Mouse (Mus musculus) G1E-ER4 (cell line): ENCODE results near the gene Rac2. TPM values are rescaled to one million over a fixed set of nuclear protein-coding genes. Genes with fewer than 3 reads are reported as not detected.

Source experiments
- GATA1 ChIP-seq: IDR thresholded peaks from one replicate; pipeline ENCODE4 v1.8.0; 2012; ENCODE audit warnings: low read length, inconsistent platforms
- polyA plus RNA-seq: library from polyadenylated mRNA; stranded (reverse); fragments of >175 nt; gene quantifications from 2 replicates; pipeline ENCODE4 v1.2.3, GENCODE M21; 2012

The Rac2 gene
- polyA plus RNA-seq, 1 experiment = 435 TPM

- TF ChIP-seq GATA1 = no peak
Observed at GRCm38 (mm10) chr15:78541606-78542005, 31.0 kb downstream of the Rac2 start.

- no peak for TF ChIP-seq GATA1
Observed at GRCm38 (mm10) chr15:78541036-78541435, 31.5 kb downstream of the Rac2 start.

GRCm38 (mm10) chr15:78535723-78536421 lies 36.7 kb downstream of the Rac2 start:
- no peak for TF ChIP-seq GATA1

- TF ChIP-seq GATA1 = no peak
Observed at GRCm38 (mm10) chr15:78533346-78533835, 39.2 kb downstream of the Rac2 start.

GRCm38 (mm10) chr15:78532566-78533345 lies 39.8 kb downstream of the Rac2 start:
- no peak for TF ChIP-seq GATA1

- TF ChIP-seq GATA1 = no peak
Observed at GRCm38 (mm10) chr15:78531901-78532469, 40.6 kb downstream of the Rac2 start.

GRCm38 (mm10) chr15:78531451-78531720 lies 41.2 kb downstream of the Rac2 start:
- TF ChIP-seq GATA1 = no peak

- no peak for TF ChIP-seq GATA1
Observed at GRCm38 (mm10) chr15:78530671-78531450, 41.7 kb downstream of the Rac2 start, which contains the start of gene C1qtnf6. Gene C1qtnf6 (minus strand): TSS chr15:78531416.

- no peak for TF ChIP-seq GATA1
Observed at GRCm38 (mm10) chr15:78530141-78530540, 42.4 kb downstream of the Rac2 start.

- TF ChIP-seq GATA1 = no peak
Observed at GRCm38 (mm10) chr15:78529428-78529990, 43.1 kb downstream of the Rac2 start.

- TF ChIP-seq GATA1 = no peak
Observed at GRCm38 (mm10) chr15:78528726-78529411, 43.7 kb downstream of the Rac2 start.

- TF ChIP-seq GATA1 = no peak
Observed at GRCm38 (mm10) chr15:78527973-78528372, 44.6 kb downstream of the Rac2 start.

- TF ChIP-seq GATA1 = no peak
Observed at GRCm38 (mm10) chr15:78524163-78524562, 48.4 kb downstream of the Rac2 start.

GRCm38 (mm10) chr15:78521892-78522291 lies 50.7 kb downstream of the Rac2 start:
- TF ChIP-seq GATA1 = no peak

GRCm38 (mm10) chr15:78521331-78521730 lies 51.3 kb downstream of the Rac2 start:
- TF ChIP-seq GATA1 = no peak
